Mouse (Mus musculus) forebrain, embryonic 11.5 days (tissue): Measurements from ENCODE around the gene Cyb5r2. TPM values are rescaled to one million over a fixed set of nuclear protein-coding genes. Genes with fewer than 3 reads are reported as not detected.

Experiments used
- polyA plus RNA-seq: library from polyadenylated mRNA; unstranded; fragments of >200 nt; fragmentation: Nextera tagmentation; extraction: Ambion mirVana; gene quantifications from 2 replicates; pipeline ENCODE4 v1.2.1, GENCODE M21; 2014

The Cyb5r2 gene
- polyA plus RNA-seq, 1 experiment from 2014 or later: 0.11 TPM

Other genes with a start within 250 kb of the Cyb5r2 start
- gene Olfml1, start 190.6 kb downstream of the Cyb5r2 start, polyA plus RNA-seq: 5.6 and 6.9 TPM in 2 replicates
- gene Ppfibp2, start 162.8 kb downstream of the Cyb5r2 start, polyA plus RNA-seq: 3.2 and 4.2 TPM in 2 replicates
- not detected in 2 replicates for gene 5330417H12Rik, start 132.9 kb downstream of the Cyb5r2 start, polyA plus RNA-seq
- not detected in 2 replicates for gene Ovch2, start 43.2 kb upstream of the Cyb5r2 start, polyA plus RNA-seq
- not detected in 2 replicates for gene Olfr467, start 54.2 kb upstream of the Cyb5r2 start, polyA plus RNA-seq
- not detected in 2 replicates for gene Olfr469, start 67.5 kb upstream of the Cyb5r2 start, polyA plus RNA-seq
- not detected in 2 replicates for gene Olfr470, start 89.5 kb upstream of the Cyb5r2 start, polyA plus RNA-seq
- gene Olfr472, start 139.9 kb upstream of the Cyb5r2 start, polyA plus RNA-seq: not detected in 2 replicates
- not detected in 2 replicates for gene Olfr473, start 172.4 kb upstream of the Cyb5r2 start, polyA plus RNA-seq
- gene Olfr474, start 196.6 kb upstream of the Cyb5r2 start, polyA plus RNA-seq: not detected in 2 replicates
- not detected in 2 replicates for gene Olfr476, start 206.8 kb upstream of the Cyb5r2 start, polyA plus RNA-seq
- gene Olfr477, start 228.7 kb upstream of the Cyb5r2 start, polyA plus RNA-seq: not detected in 2 replicates